Mouse (Mus musculus) limb, embryonic 14.5 days (tissue): ENCODE results near the gene Ankzf1. TPM values are rescaled to one million over a fixed set of nuclear protein-coding genes. Genes with fewer than 3 reads are reported as not detected.

Experiments used
- ATAC-seq: fragments of 200-750 bp; cut with Nextera tagmentation; 2 replicates; pipeline ENCODE4 v1.8.0; 2017; ENCODE audit warnings: low read depth, moderate number of reproducible peaks, moderate TSS enrichment; ENCODE audit not compliant: low FRiP score
- DNase-seq: peaks from one replicate; pipeline ENCODE4 v3.0.0-alpha.2; 2015; ENCODE audit warnings: low spot score
- H3K27ac ChIP-seq: fragments of 300-500 bp; sonication (generic); replicated peaks from 2 replicates; pipeline ENCODE4 v1.5.1; 2014; ENCODE audit warnings: low read depth, mild to moderate bottlenecking, low read length, moderate library complexity, mixed read lengths
- H3K27me3 ChIP-seq: fragments of 300-500 bp; sonication (generic); 2 replicates; pipeline ENCODE4 v1.6.1; 2014; ENCODE audit warnings: low read length, mixed read lengths; ENCODE audit not compliant: control insufficient read depth, insufficient read depth
- H3K36me3 ChIP-seq: fragments of 300-500 bp; sonication (generic); 2 replicates; pipeline ENCODE4 v1.6.1; 2014; ENCODE audit warnings: mild to moderate bottlenecking, low read length, moderate library complexity, mixed read lengths; ENCODE audit not compliant: control insufficient read depth, insufficient read depth
- H3K4me1 ChIP-seq: fragments of 300-500 bp; sonication (generic); 2 replicates; pipeline ENCODE4 v1.6.1; 2014; ENCODE audit warnings: antibody characterized with exemption, low read length, mixed read lengths; ENCODE audit not compliant: control insufficient read depth, insufficient read depth
- H3K4me2 ChIP-seq: fragments of 300-500 bp; sonication (generic); replicated peaks from 2 replicates; pipeline ENCODE4 v1.6.1; 2014; ENCODE audit warnings: low read depth, mild to moderate bottlenecking, low read length, moderate library complexity; ENCODE audit not compliant: severe bottlenecking
- H3K4me3 ChIP-seq: fragments of 300-500 bp; sonication (generic); replicated peaks from 2 replicates; pipeline ENCODE4 v1.5.1; 2014; ENCODE audit warnings: low read length
- H3K9ac ChIP-seq: fragments of 300-500 bp; sonication (generic); 2 replicates; pipeline ENCODE4 v1.6.1; 2014; ENCODE audit warnings: mild to moderate bottlenecking, low read depth, low read length, moderate library complexity; ENCODE audit not compliant: severe bottlenecking
- H3K9me3 ChIP-seq: fragments of 300-500 bp; sonication (generic); 2 replicates; pipeline ENCODE4 v1.6.1; 2016; ENCODE audit warnings: low read length; ENCODE audit not compliant: control insufficient read depth
- POLR2A ChIP-seq: fragments of 200-500 bp; IDR thresholded peaks from 2 replicates; pipeline ENCODE4 v1.8.0; 2012; ENCODE audit warnings: inconsistent platforms, mild to moderate bottlenecking, moderate library complexity, borderline replicate concordance; ENCODE audit not compliant: insufficient read depth, insufficient read length; ENCODE audit errors: extremely low read depth
- WGBS: fragments of 180-500 bp; shearing (Covaris S2); extraction: QIAGEN DNeasy Blood & Tissue Kit; methylation state at CpG from one replicate; pipeline ENCODE4 v1.1.7; 2014; 5-methylcytosine and 5-hydroxymethylcytosine counted together
- polyA plus RNA-seq, 2 experiments: library from polyadenylated mRNA; depleted of rRNA in 1 of 2; stranded (reverse) in 1 of 2; unstranded in 1 of 2; fragments of >200 nt; fragmentation: Nextera tagmentation in 1 of 2; extraction: Ambion mirVana in 1 of 2; gene quantifications; 2 replicates each; pipeline versions ENCODE4 v1.2.1 to v1.2.3; 2012 to 2014

Ankzf1 gene
- polyA plus RNA-seq (2012; rRNA removed) (34.1 and 34.7 TPM in 2 replicates), polyA plus RNA-seq (2014; fragmentation: Nextera tagmentation; extraction: Ambion mirVana) (19.2 and 23.2 TPM in 2 replicates)

DNA sequence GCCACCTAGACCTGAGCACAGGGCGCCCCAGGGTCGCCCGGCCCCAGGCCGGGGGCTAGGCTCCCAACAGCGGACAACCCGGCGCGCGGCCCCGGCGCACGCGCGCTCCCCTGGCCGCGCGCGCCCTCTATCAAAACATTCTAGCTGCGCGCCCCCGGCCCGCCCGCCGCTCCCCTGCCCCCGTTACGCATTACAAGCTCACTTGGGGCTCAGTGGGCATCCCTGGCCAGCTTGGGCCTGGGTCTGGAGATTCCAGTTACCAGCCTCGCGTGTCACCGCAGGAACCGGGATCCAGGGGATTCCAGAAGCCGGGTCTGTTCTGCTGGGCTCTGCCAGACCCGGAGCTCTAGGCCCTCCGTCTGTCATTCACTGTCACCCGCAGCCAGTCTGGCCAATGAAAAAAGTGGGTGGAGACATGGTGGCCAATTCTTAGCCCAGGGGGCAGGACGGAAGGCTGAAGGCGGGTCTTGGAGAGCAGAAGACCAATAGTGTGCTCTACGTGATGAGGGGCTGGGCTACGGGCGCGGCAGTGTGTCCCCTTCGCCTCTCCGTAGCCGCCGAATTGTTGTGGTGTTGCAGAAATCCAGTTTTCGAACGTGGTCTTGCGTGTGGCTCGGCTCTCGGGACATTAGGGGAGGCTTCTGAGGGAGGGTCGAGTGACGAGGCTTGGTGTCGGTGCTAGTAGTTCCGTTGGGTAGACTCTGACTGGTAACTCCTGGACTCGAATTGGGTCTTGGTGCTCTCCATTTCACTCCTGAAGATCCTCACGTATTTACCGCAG is at the start of gene Ankzf1, which contains the start of gene Atg9a:
Gene Ankzf1 (plus strand): TSS at position 530 of the 781 bp plus-strand sequence.
Gene Atg9a (minus strand): TSS at position 575 of the 781 bp plus-strand sequence.
- Histone ChIP-seq H3K4me2 (peak within 1 kb of the TSS; percentile 90), H3K27ac (peak within 1 kb of the TSS; percentile 90), H3K27me3 (no peaks in the 10 kb centered on the region), H3K9ac (peak within 1 kb of the TSS; percentile 80), H3K4me1 (peaks cover 19% of the 10 kb centered on the region), H3K36me3 (peaks cover 29% of the 10 kb centered on the region), H3K4me3 (peak within 1 kb of the TSS; percentile 87), H3K9me3 (no peaks in the 10 kb centered on the region)
- DNase-seq (peak; percentile 97), ATAC-seq (peak; percentile 99)
- peak; percentile 51; the same call in 1 of the 2 replicates for TF ChIP-seq POLR2A
- under 1% methylated on average over 50 of the region's 56 CpGs for WGBS

DNA sequence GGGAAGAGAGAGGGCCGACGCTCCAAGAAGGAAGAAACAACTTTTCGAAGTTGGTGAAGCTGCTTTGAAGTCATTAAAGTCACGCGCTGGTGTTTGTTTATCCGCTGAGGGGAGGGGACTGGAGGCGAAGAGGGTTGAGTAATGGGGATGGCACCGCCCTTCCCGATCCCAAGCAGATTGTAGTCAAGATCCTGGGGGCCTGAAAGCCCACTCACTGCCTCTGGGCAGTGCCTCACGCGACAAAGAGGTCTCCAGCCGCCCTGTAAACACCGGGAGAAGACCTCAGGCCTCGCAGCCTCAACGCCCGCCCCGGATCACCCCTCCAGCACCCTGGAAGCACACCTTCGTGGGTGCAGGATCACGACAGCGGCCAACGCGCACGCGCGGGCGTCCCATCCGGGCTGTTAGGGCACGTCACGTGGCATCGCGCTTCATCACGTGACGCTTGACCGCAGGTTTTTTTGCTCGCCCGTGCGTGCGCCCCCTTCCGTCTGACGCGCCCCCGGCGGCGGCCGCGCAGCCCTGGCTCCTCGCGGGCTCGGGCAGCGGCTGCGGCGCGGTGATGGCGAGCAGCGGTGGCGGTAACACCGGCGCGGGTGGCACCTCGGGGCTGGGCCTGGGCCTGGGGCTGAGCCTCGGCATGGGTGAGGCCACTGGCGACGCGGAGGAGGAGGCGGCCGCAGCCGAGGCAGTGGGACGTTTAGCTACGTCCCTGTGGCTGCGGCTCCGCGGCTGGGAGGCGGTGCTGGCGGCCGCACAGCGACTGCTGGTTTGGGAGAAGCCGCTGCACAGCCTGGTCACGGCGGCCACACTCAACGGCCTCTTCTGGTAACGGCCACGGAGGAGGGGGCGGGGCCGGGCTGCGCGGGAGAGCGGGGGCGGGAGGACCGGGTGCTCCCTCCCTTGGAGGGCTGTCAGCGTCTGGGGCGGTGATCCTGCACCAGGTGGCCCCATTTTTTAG is 49.4 kb upstream of the Ankzf1 start, which contains the start of the genes Cnppd1 and Retreg2:
Gene Cnppd1 (minus strand): TSS at position 411 of the 961 bp plus-strand sequence.
Gene Retreg2 (plus strand): TSS at position 478 of the 961 bp plus-strand sequence.
- H3K36me3 ChIP-seq = peaks cover 60% of the 10 kb centered on the region
- peak within 1 kb of the TSS; percentile 91 for H3K4me3 ChIP-seq
- H3K4me2 ChIP-seq = peak within 1 kb of the TSS; percentile 93
- H3K27ac ChIP-seq = peak within 1 kb of the TSS; percentile 92
- no peaks in the 10 kb centered on the region for H3K9me3 ChIP-seq
- peaks cover 12% of the 10 kb centered on the region for H3K4me1 ChIP-seq
- no peaks in the 10 kb centered on the region for H3K27me3 ChIP-seq
- peak within 1 kb of the TSS; percentile 90 for H3K9ac ChIP-seq
- TF ChIP-seq POLR2A = 0 out of 2 replicates have a peak, but pooled peaks have one; percentile 62
- peak; percentile 91 for ATAC-seq
- DNase-seq = peak; percentile 97
- WGBS = 2% methylated on average over 72 of the region's 91 CpGs

DNA sequence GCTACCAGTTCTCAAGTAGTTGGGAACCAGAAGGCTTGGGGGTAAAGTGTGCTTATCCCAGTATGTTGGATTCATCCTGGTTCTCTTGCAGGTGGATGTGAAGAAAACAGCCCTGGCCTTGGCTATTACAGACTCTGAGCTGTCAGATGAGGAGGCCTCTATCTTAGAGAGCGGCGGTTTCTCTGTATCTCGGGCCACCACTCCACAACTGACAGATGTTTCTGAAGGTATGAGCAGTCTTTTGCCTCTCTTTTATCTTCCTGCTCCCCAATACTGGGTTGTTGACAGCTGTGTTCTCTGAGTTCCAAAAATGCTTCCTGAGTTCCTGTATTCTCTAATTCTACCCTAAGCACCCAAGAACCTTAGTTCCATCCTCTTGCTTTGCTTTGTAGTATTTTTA is 46.4 kb upstream of the Ankzf1 start:
- Histone ChIP-seq H3K27ac (no peak overlapping the region), H3K4me3 (no peak overlapping the region), H3K4me1 (peaks cover 10% of the 10 kb centered on the region), H3K4me2 (no peak overlapping the region), H3K27me3 (no peaks in the 10 kb centered on the region), H3K9ac (no peak overlapping the region), H3K9me3 (no peaks in the 10 kb centered on the region), H3K36me3 (peaks cover 51% of the 10 kb centered on the region)
- ATAC-seq (no peak), DNase-seq (no peak)
- TF ChIP-seq POLR2A = no peak
- 88% methylated on average over 3 of the region's 3 CpGs for WGBS

DNA sequence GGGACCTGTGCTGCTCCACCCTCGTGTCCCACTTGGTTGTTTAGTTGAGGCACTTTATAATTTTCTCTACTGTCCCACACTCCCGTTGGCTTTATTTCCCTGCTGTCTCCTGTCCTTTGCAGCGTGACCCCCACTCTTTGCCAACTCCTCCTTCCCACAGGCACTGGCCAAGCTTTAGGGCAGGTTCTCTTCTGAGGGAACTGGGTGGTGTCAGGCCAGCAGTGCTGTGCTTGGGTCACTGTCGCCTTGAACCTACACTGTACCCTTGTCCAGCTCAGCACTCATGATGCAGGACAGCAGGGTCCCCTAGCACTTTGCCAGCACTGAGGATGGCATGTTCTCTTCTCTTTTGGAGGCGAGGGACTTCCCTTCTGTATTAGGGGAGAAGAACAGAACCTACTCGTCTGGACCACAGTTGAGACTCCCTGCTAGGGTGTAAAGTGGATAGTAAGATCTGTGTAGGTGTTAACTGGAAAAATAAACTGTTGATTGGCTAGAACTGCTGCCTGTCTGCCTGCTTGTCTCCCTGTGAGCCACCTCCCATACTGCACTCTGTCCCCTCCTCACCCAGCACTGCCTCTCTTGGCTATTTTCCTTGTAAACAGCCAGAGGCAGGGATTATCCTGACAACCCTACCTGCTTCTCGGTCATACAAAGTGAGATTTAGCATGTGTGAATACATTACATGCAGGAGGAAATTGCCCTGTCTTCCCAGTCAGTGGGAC is 44.4 kb upstream of the Ankzf1 start:
- no peak for ATAC-seq
- H3K4me1 ChIP-seq = peaks cover 6% of the 10 kb centered on the region; the same call in 1 of the 2 replicates
- H3K27ac ChIP-seq = no peak overlapping the region
- no peak overlapping the region for H3K9ac ChIP-seq
- no peak for TF ChIP-seq POLR2A
- H3K4me2 ChIP-seq = no peak overlapping the region
- H3K36me3 ChIP-seq = peaks cover 51% of the 10 kb centered on the region
- H3K4me3 ChIP-seq = no peak overlapping the region
- DNase-seq = no peak
- 81% methylated on average over 7 of the region's 7 CpGs for WGBS
- no peaks in the 10 kb centered on the region for H3K9me3 ChIP-seq
- no peaks in the 10 kb centered on the region for H3K27me3 ChIP-seq
